Mouse (Mus musculus): ENCODE data around the gene 5830411N06Rik.

5830411N06Rik gene

GRCm38 (mm10) chr7:140247216-140247615 lies at the start of gene 5830411N06Rik:
5830411N06Rik (plus strand) TSS chr7:140247284.
- DNase-seq (ENCODE audit: low read depth, low spot score), result no peak

GRCm38 (mm10) chr7:140201090-140201489 lies 46.0 kb upstream of the 5830411N06Rik start:
- no peak for DNase-seq (ENCODE audit: low read depth, low spot score)

GRCm38 (mm10) chr7:140205864-140206263 lies 41.2 kb upstream of the 5830411N06Rik start, which contains the start of gene Olfr524:
Olfr524 (minus strand) TSS chr7:140205964.
- no peak for DNase-seq (ENCODE audit: low read depth, low spot score)

GRCm38 (mm10) chr7:140206904-140207303 lies 40.2 kb upstream of the 5830411N06Rik start:
- DNase-seq (ENCODE audit: low read depth, low spot score), result no peak

GRCm38 (mm10) chr7:140208153-140208552 lies 38.9 kb upstream of the 5830411N06Rik start:
- DNase-seq (ENCODE audit: low read depth, low spot score), result no peak

GRCm38 (mm10) chr7:140208677-140209076 lies 38.4 kb upstream of the 5830411N06Rik start:
- no peak for DNase-seq (ENCODE audit: low read depth, low spot score)

GRCm38 (mm10) chr7:140213841-140214240 lies 33.2 kb upstream of the 5830411N06Rik start:
- no peak for DNase-seq (ENCODE audit: low read depth, low spot score)

GRCm38 (mm10) chr7:140217967-140218366 lies 29.1 kb upstream of the 5830411N06Rik start, which contains the start of gene Cd163l1:
Cd163l1 (plus strand) TSS chr7:140218267.
- DNase-seq (ENCODE audit: low read depth, low spot score), result no peak

GRCm38 (mm10) chr7:140219268-140219667 lies 27.8 kb upstream of the 5830411N06Rik start:
- no peak for DNase-seq (ENCODE audit: low read depth, low spot score)

GRCm38 (mm10) chr7:140220375-140220774 lies 26.7 kb upstream of the 5830411N06Rik start:
- DNase-seq (ENCODE audit: low read depth, low spot score), result no peak

- no peak for DNase-seq (ENCODE audit: low read depth, low spot score)
Observed at GRCm38 (mm10) chr7:140224209-140224608, 22.9 kb upstream of the 5830411N06Rik start.

GRCm38 (mm10) chr7:140228476-140228875 lies 18.6 kb upstream of the 5830411N06Rik start:
- DNase-seq (ENCODE audit: low read depth, low spot score), result no peak

- DNase-seq (ENCODE audit: low read depth, low spot score), result peak; percentile 53
Observed at GRCm38 (mm10) chr7:140231026-140231425, 16.1 kb upstream of the 5830411N06Rik start.

- no peak for DNase-seq (ENCODE audit: low read depth, low spot score)
Observed at GRCm38 (mm10) chr7:140233696-140234095, 13.4 kb upstream of the 5830411N06Rik start.

- no peak for DNase-seq (ENCODE audit: low read depth, low spot score)
Observed at GRCm38 (mm10) chr7:140253780-140254299, 6.8 kb downstream of the 5830411N06Rik start.

- no peak for DNase-seq (ENCODE audit: low read depth, low spot score)
Observed at GRCm38 (mm10) chr7:140295746-140296145, 48.7 kb downstream of the 5830411N06Rik start.

- no peak for DNase-seq (ENCODE audit: low read depth, low spot score)
Observed at GRCm38 (mm10) chr7:140296876-140297275, 49.8 kb downstream of the 5830411N06Rik start.

- DNase-seq (ENCODE audit: low read depth, low spot score), result no peak
Observed at GRCm38 (mm10) chr7:140299416-140299815, 52.3 kb downstream of the 5830411N06Rik start.

- no peak for DNase-seq (ENCODE audit: low read depth, low spot score)
Observed at GRCm38 (mm10) chr7:140319861-140320385, 72.8 kb downstream of the 5830411N06Rik start.

GRCm38 (mm10) chr7:140320558-140320957 lies 73.5 kb downstream of the 5830411N06Rik start, which contains the start of gene Olfr525:
Olfr525 (plus strand) TSS chr7:140320858.
- no peak for DNase-seq (ENCODE audit: low read depth, low spot score)

GRCm38 (mm10) chr7:140321135-140321534 lies 74.1 kb downstream of the 5830411N06Rik start:
- no peak for DNase-seq (ENCODE audit: low read depth, low spot score)

GRCm38 (mm10) chr7:140329766-140330304 lies 82.8 kb downstream of the 5830411N06Rik start:
- no peak for DNase-seq (ENCODE audit: low read depth, low spot score)

GRCm38 (mm10) chr7:140333717-140334116 lies 86.6 kb downstream of the 5830411N06Rik start, which contains the start of gene Olfr527:
Olfr527 (plus strand) TSS chr7:140334017.
- DNase-seq (ENCODE audit: low read depth, low spot score), result no peak
